ENCODE assay signal across 22 mouse cellular contexts in the genomic region with DNA sequence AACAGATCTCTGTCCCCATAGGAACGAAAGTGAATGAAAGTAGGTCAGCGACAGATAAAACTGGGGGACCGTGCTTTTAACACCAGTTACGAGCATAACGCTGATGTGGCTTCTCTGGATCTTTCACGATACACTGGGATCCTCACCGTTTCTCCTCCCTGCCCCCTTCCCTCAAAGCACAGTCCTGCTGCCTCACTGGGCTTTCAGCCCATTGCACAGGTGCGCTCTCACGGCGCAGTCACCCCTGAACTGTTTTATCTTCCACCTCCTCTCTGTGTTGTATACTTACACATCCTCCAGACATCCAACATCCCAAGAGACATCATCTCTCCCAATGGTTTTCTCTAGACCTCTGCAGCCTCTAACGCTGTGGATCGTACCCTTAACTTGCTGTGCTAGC. TPM values are rescaled to one million over a fixed set of nuclear protein-coding genes. Genes with fewer than 3 reads are reported as not detected.
DNase-seq lines count a peak whose midpoint lies in the region; ATAC-seq and TF ChIP-seq lines count a peak whose summit lies in the region.
"Had no signal": no experiment of that assay in that cellular context is flagged by ENCODE, and none has a peak within 500 bp of the region (broad histone marks: within the 10 kb centered on the region; RNA-seq: fewer than 3 reads in every experiment).

No protein-coding gene starts in this region.

- H3K9ac ChIP-seq in heart, embryonic 12.5 days = no peak overlapping the region
- H3K9ac ChIP-seq in lung, embryonic 16.5 days (ENCODE audit: low read length) = no peak overlapping the region
- H3K9ac ChIP-seq: embryonic facial prominence, embryonic 13.5 days; liver, postnatal 0 days; midbrain, embryonic 12.5 days had no signal

- no peaks in the 10 kb centered on the region for H3K36me3 ChIP-seq in heart, embryonic 12.5 days
- H3K36me3 ChIP-seq in lung, embryonic 16.5 days (ENCODE audit: control insufficient read depth, insufficient read depth, low read length) = no peaks in the 10 kb centered on the region
- H3K36me3 ChIP-seq: embryonic facial prominence, embryonic 13.5 days; G1E; limb, embryonic 10.5 days; midbrain, embryonic 12.5 days had no signal

- no peak overlapping the region for H3K4me3 ChIP-seq in heart, embryonic 12.5 days
- H3K4me3 ChIP-seq in lung, embryonic 16.5 days (ENCODE audit: low read length) = no peak overlapping the region
- H3K4me3 ChIP-seq in cerebellum, adult 2 months (replicated peaks; ENCODE audit: insufficient read depth, low read depth, low read length) = peak overlapping the region; percentile 46
- H3K4me3 ChIP-seq: embryonic facial prominence, embryonic 13.5 days; limb, embryonic 10.5 days; midbrain, embryonic 12.5 days had no signal

- H3K27ac ChIP-seq in heart, embryonic 12.5 days (ENCODE audit: poor library complexity, severe bottlenecking) = no peak overlapping the region
- H3K27ac ChIP-seq in lung, embryonic 16.5 days (ENCODE audit: low read length) = no peak overlapping the region
- H3K27ac ChIP-seq in cerebellum, adult 2 months (ENCODE audit: insufficient read depth, low read length) = no peak overlapping the region
- H3K27ac ChIP-seq: embryonic facial prominence, embryonic 13.5 days; limb, embryonic 10.5 days; midbrain, embryonic 12.5 days had no signal

- H3K27me3 ChIP-seq in heart, embryonic 12.5 days (replicated peaks) = no peaks in the 10 kb centered on the region; the same call in 1 of the 2 replicates
- no peaks in the 10 kb centered on the region for H3K27me3 ChIP-seq in lung, embryonic 16.5 days (ENCODE audit: control insufficient read depth, insufficient read depth, low read depth, low read length)
- H3K27me3 ChIP-seq in cerebellum, adult 2 months (ENCODE audit: control insufficient read depth, insufficient read depth, low read length) = no peaks in the 10 kb centered on the region
- H3K27me3 ChIP-seq: embryonic facial prominence, embryonic 13.5 days; midbrain, embryonic 12.5 days had no signal

- no peak for ATAC-seq in heart, embryonic 12.5 days (ENCODE audit: insufficient number of reproducible peaks, low FRiP score)
- no peak for ATAC-seq in lung, embryonic 16.5 days (ENCODE audit: low read depth)
- ATAC-seq: activated CD4-positive, CD25-positive, alpha-beta regulatory T cell, adult 4 months; liver, postnatal 0 days had no signal

- no peak for TF ChIP-seq POLR2A in cerebellum, adult 2 months (IDR thresholded peaks at IDR 0.05; ENCODE audit: borderline replicate concordance, insufficient read depth, low read length)

- no peak overlapping the region for H3K4me2 ChIP-seq in heart, embryonic 12.5 days
- H3K4me2 ChIP-seq in lung, embryonic 16.5 days (ENCODE audit: low read depth, low read length) = 0 out of 2 replicates have a peak overlapping the region, but pooled peaks have one; percentile 21
- H3K4me2 ChIP-seq: embryonic facial prominence, embryonic 13.5 days; midbrain, embryonic 12.5 days had no signal

- 84% methylated on average over 12 of the region's 12 CpGs for WGBS in heart, embryonic 12.5 days
- 69% methylated on average over 12 of the region's 12 CpGs for WGBS in lung, embryonic 16.5 days
- 21% methylated on average over 12 of the region's 12 CpGs for WGBS in cerebellum, adult 2 months

- no peak for TF ChIP-seq CTCF in cerebellum, adult 2 months (IDR thresholded peaks at IDR 0.05; ENCODE audit: borderline replicate concordance, insufficient read depth, low read depth, low read length)

- no peaks in the 10 kb centered on the region for H3K4me1 ChIP-seq in heart, embryonic 12.5 days (replicated peaks)
- 0 out of 2 replicates have a peak, but pooled peaks cover 4% of the 10 kb centered on the region for H3K4me1 ChIP-seq in lung, embryonic 16.5 days (replicated peaks; ENCODE audit: control insufficient read depth, insufficient read depth, low read length)
- H3K4me1 ChIP-seq in cerebellum, adult 2 months (ENCODE audit: control insufficient read depth, insufficient read depth, low read length) = no peaks in the 10 kb centered on the region
- H3K4me1 ChIP-seq: embryonic facial prominence, embryonic 13.5 days; limb, embryonic 10.5 days had no signal

- no peaks in the 10 kb centered on the region for H3K9me3 ChIP-seq in heart, embryonic 12.5 days (replicated peaks)
- H3K9me3 ChIP-seq in lung, embryonic 16.5 days (ENCODE audit: control insufficient read depth, low read length) = no peaks in the 10 kb centered on the region
- H3K9me3 ChIP-seq: embryonic facial prominence, embryonic 13.5 days; limb, embryonic 10.5 days; midbrain, embryonic 12.5 days had no signal

- peak; percentile 73 for DNase-seq in heart, adult 11 months
- no peak for DNase-seq in lung, adult 18-20 months
- peak; percentile 69 to 72 for DNase-seq in cerebellum, adult 2 months
- peak; percentile 55 to 59 for DNase-seq in cerebellum, postnatal 36 days
- no peak for DNase-seq in gastrocnemius, adult 8-10 months (ENCODE audit: low spot score in 2 of 2)
- no peak for DNase-seq in natural killer cell, adult 2 months (ENCODE audit: low spot score in 2 of 2)
- DNase-seq: adrenal gland, postnatal 10 days; heart, adult 18-20 months; heart, postnatal 36 days; kidney, adult 11 months; kidney, postnatal 14 days; liver, postnatal 0 days; thymus, adult 2 months had no signal

RNA-seq across cellular contexts. Expression of gene Scel, which starts 33.1 kb away (rescaled TPM):
- polyA plus RNA-seq in heart, embryonic 12.5 days (2016; fragmentation: Nextera tagmentation; extraction: Ambion mirVana) = 0.22 and 0.31 TPM in 2 replicates
- 1.3 and 1.7 TPM in 2 replicates for polyA plus RNA-seq in lung, embryonic 16.5 days (2015; fragmentation: Nextera tagmentation; extraction: Ambion mirVana)
- polyA plus RNA-seq in cerebellum, adult 2 months (2012; rRNA removed) = 0.87 and 0.98 TPM in 2 replicates
- total RNA-seq in gastrocnemius, adult 8-10 months (2022) = under 1 TPM; 0.16 to 0.58 (median 0.19) TPM
- total RNA-seq: adrenal gland, postnatal 10 days; G1E; liver, adult 2 months had no signal
- polyA plus RNA-seq: activated CD4-positive, CD25-positive, alpha-beta regulatory T cell, adult 4 months; forebrain, embryonic 16.5 days; G1E; liver, adult 2 months; liver, postnatal 0 days had no signal

Comparison
In these comparisons a context has a peak if more than half of its experiments do, and no peak if none do; other contexts are left out.
1. DNase-seq: peak in heart, adult 11 months (single experiment), cerebellum, adult 2 months (2 of 2) and cerebellum, postnatal 36 days (2 of 2); none in lung, adult 18-20 months (0 of 2), gastrocnemius, adult 8-10 months (0 of 2) and natural killer cell, adult 2 months (0 of 2).